Mouse (Mus musculus): ENCODE data around the gene Gli1. TPM values are rescaled to one million over a fixed set of nuclear protein-coding genes. Genes with fewer than 3 reads are reported as not detected.
A peak's percentile ranks its signal among the peaks of the same experiment; 100 is the strongest.

Gene Gli1
- polyA plus RNA-seq, 1 experiment, result 1.00 TPM

DNA sequence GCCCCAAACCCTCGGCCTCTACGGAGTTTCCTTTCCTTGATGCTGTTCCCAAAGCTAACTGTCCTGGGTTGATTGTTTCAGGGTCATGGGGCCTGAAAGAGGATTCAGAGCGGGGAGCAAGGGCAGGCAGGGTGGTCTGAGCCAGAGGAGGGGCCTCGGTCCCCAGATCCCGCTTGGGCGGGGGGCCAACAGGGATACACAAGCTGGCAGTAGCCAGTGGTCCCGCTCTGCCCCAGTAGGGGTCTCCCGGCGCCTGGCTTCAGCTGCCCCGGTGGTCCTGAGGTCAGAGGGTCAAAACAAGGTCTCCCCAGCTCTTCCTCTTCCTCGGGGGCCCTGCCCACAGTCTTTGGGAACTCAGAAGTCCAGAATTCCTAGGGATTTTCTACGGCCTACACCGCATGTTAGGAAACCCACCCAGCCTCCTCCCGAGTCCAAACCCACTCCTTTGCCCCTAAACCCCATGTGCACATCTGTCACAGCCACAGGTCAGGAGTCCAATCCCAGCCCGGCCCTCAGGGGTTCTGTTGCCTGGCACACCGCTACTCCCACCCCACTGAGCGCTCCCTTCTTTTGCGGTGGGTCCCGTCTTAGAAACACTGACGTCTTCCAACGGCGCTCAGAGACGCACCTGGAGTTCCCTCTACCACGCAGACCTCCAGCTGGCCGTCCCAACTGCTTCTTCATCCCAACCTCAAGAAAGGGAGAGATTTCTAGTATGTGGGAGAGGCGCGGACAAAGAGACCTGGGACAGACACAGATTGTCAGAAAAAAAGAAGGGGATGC, 1.0 kb downstream of the Gli1 start:
- peak overlapping the region; percentile 37 for H3K4me3 ChIP-seq
- no peaks in the 10 kb centered on the region for H3K36me3 ChIP-seq (ENCODE audit: control insufficient read depth, insufficient read depth)
- no peak for TF ChIP-seq SRF (IDR thresholded peaks at IDR 0.05; ENCODE audit: control insufficient read depth, insufficient read length, low read depth)
- no peak for TF ChIP-seq POLR2A (IDR thresholded peaks at IDR 0.05; ENCODE audit: insufficient read length, low read depth)
- TF ChIP-seq REST (IDR thresholded peaks at IDR 0.05; ENCODE audit: insufficient read depth, insufficient read length), result no peak
- no peak for TF ChIP-seq MYOG (IDR thresholded peaks at IDR 0.05; ENCODE audit: control insufficient read depth in 1 of 3, insufficient read depth in 1 of 3, insufficient read length in 2 of 3, low read depth in 2 of 3)
- no peak for TF ChIP-seq MAX (IDR thresholded peaks at IDR 0.05; ENCODE audit: low read depth)
- TF ChIP-seq CEBPB (IDR thresholded peaks at IDR 0.05; ENCODE audit: insufficient read depth, poor library complexity, severe bottlenecking), result no peak
- no peak for TF ChIP-seq MYOD1 (IDR thresholded peaks at IDR 0.05; ENCODE audit: control insufficient read depth in 1 of 3, insufficient read length in 2 of 3, low read depth in 2 of 3)
- TF ChIP-seq E2F4 (IDR thresholded peaks at IDR 0.05; ENCODE audit: insufficient read depth), result no peak
- no peak for TF ChIP-seq TCF3 (IDR thresholded peaks at IDR 0.05; ENCODE audit: insufficient read length, low read depth)
- TF ChIP-seq POLR2AphosphoS2 (IDR thresholded peaks at IDR 0.05; ENCODE audit: insufficient read length, low read depth), result no peak
- TF ChIP-seq USF1 (IDR thresholded peaks at IDR 0.05; ENCODE audit: low read depth), result no peak
- no peaks in the 10 kb centered on the region for H3K79me2 ChIP-seq (ENCODE audit: control insufficient read depth, insufficient read depth)
- no peaks in the 10 kb centered on the region for H3K27me3 ChIP-seq (ENCODE audit: control insufficient read depth, insufficient read depth, insufficient read length)
- peak overlapping the region; percentile 100 for H3K4me2 ChIP-seq (ENCODE audit: low read depth)
- H3ac ChIP-seq (ENCODE audit: control insufficient read depth, insufficient read length), result no peak overlapping the region

- no peaks in the 10 kb centered on the region for H3K36me3 ChIP-seq (ENCODE audit: control insufficient read depth, insufficient read depth)
- H3K4me2 ChIP-seq (ENCODE audit: low read depth), result peak overlapping the region; percentile 100
- TF ChIP-seq MYOG (IDR thresholded peaks at IDR 0.05; ENCODE audit: control insufficient read depth in 1 of 3, insufficient read depth in 1 of 3, insufficient read length in 2 of 3, low read depth in 2 of 3) (no peak), POLR2A (IDR thresholded peaks at IDR 0.05; ENCODE audit: insufficient read length, low read depth) (no peak), REST (IDR thresholded peaks at IDR 0.05; ENCODE audit: insufficient read depth, insufficient read length) (no peak), CEBPB (IDR thresholded peaks at IDR 0.05; ENCODE audit: insufficient read depth, poor library complexity, severe bottlenecking) (no peak), TCF12 (IDR thresholded peaks at IDR 0.05; ENCODE audit: insufficient read depth, poor library complexity, severe bottlenecking) (no peak), MAX (IDR thresholded peaks at IDR 0.05; ENCODE audit: low read depth) (no peak), USF1 (IDR thresholded peaks at IDR 0.05; ENCODE audit: low read depth) (no peak), POLR2AphosphoS2 (IDR thresholded peaks at IDR 0.05; ENCODE audit: insufficient read length, low read depth) (no peak), SRF (IDR thresholded peaks at IDR 0.05; ENCODE audit: control insufficient read depth, insufficient read length, low read depth) (no peak), TCF3 (IDR thresholded peaks at IDR 0.05; ENCODE audit: insufficient read length, low read depth) (no peak), MYOD1 (IDR thresholded peaks at IDR 0.05; ENCODE audit: control insufficient read depth in 1 of 3, insufficient read length in 2 of 3, low read depth in 2 of 3) (no peak), E2F4 (IDR thresholded peaks at IDR 0.05; ENCODE audit: insufficient read depth) (no peak)
- H3K4me3 ChIP-seq, result peak overlapping the region; percentile 37
- H3K79me2 ChIP-seq (ENCODE audit: control insufficient read depth, insufficient read depth), result no peaks in the 10 kb centered on the region
- H3K27me3 ChIP-seq (ENCODE audit: control insufficient read depth, insufficient read depth, insufficient read length), result no peaks in the 10 kb centered on the region
- H3ac ChIP-seq (ENCODE audit: control insufficient read depth, insufficient read length), result no peak overlapping the region
These were observed 1.8 kb downstream of the Gli1 start for GRCm38 (mm10) chr10:127339683-127340576.

DNA sequence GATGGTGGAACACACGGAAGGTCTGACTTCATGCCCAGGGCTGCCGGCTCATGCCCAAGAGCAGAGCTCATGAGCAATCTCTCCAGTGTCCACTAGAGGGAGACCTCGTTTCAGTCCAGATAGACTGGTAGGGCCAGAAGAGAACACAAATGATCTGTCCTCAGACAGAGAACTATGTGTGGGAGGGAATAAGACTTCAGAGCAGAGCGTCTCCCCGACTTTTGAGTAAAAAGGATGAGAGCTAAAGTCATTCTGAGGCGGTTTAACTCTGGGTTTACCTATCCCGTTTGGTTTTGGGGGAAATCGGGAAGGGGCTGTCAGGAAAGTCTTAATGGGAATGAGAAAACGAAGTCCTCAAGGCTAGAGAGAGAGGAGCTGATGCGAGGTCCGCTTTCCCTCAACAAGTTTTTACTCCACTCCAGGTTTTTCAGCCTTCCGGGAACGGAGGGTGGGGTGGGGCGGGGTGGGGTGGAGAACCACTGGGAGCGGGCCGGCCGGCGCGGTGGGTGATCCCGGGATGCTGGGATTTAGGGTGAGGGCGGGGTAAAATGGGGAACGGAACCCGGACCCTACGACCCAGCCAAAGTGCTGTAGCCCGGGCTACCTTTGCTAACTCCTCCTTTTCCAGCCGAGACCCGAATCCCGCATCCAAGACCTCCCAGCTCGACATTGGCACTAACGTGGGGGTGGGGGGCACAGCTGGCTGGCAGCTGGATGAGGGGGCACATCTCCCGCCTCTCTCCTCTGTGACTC, 2.7 kb downstream of the Gli1 start:
- peak overlapping the region; percentile 100 for H3K4me2 ChIP-seq (ENCODE audit: low read depth)
- no peaks in the 10 kb centered on the region for H3K27me3 ChIP-seq (ENCODE audit: control insufficient read depth, insufficient read depth, insufficient read length)
- peak overlapping the region; percentile 37 for H3K4me3 ChIP-seq
- no peaks in the 10 kb centered on the region for H3K79me2 ChIP-seq (ENCODE audit: control insufficient read depth, insufficient read depth)
- H3ac ChIP-seq (ENCODE audit: control insufficient read depth, insufficient read length), result no peak overlapping the region
- TF ChIP-seq MYOG (IDR thresholded peaks at IDR 0.05; ENCODE audit: control insufficient read depth in 1 of 3, insufficient read depth in 1 of 3, insufficient read length in 2 of 3, low read depth in 2 of 3) (peak in 1 of 3 experiments; percentile 6), TCF3 (IDR thresholded peaks at IDR 0.05; ENCODE audit: insufficient read length, low read depth) (no peak), SRF (IDR thresholded peaks at IDR 0.05; ENCODE audit: control insufficient read depth, insufficient read length, low read depth) (no peak), MAX (IDR thresholded peaks at IDR 0.05; ENCODE audit: low read depth) (no peak), USF1 (IDR thresholded peaks at IDR 0.05; ENCODE audit: low read depth) (no peak), MYOD1 (IDR thresholded peaks at IDR 0.05; ENCODE audit: control insufficient read depth in 1 of 3, insufficient read length in 2 of 3, low read depth in 2 of 3) (peak in 1 of 3 experiments; percentile 36), POLR2A (IDR thresholded peaks at IDR 0.05; ENCODE audit: insufficient read length, low read depth) (no peak), CEBPB (IDR thresholded peaks at IDR 0.05; ENCODE audit: insufficient read depth, poor library complexity, severe bottlenecking) (no peak), POLR2AphosphoS2 (IDR thresholded peaks at IDR 0.05; ENCODE audit: insufficient read length, low read depth) (no peak), REST (IDR thresholded peaks at IDR 0.05; ENCODE audit: insufficient read depth, insufficient read length) (no peak), TCF12 (IDR thresholded peaks at IDR 0.05; ENCODE audit: insufficient read depth, poor library complexity, severe bottlenecking) (no peak), E2F4 (IDR thresholded peaks at IDR 0.05; ENCODE audit: insufficient read depth) (no peak)
- H3K36me3 ChIP-seq (ENCODE audit: control insufficient read depth, insufficient read depth), result no peaks in the 10 kb centered on the region

Data from myocyte (in vitro differentiated cells).